Comparison of ENCODE assay signal across 16 mouse cellular contexts in genomic region chr11:120622805-120623204, GRCm38 (mm10). TPM values are rescaled to one million over a fixed set of nuclear protein-coding genes. Genes with fewer than 3 reads are reported as not detected.
"Had no signal": no experiment of that assay in that cellular context is flagged by ENCODE, and none has a peak within 500 bp of the region (broad histone marks: within the 10 kb centered on the region; RNA-seq: fewer than 3 reads in every experiment).

No protein-coding gene starts in this region.

- DNase-seq: kidney, adult 18-20 months; kidney, postnatal 10 days; kidney, postnatal 4 days; left cerebral cortex, postnatal 4 days; lung, adult 18-20 months; right cerebral cortex, postnatal 14 days; thymus, adult 2 months; thymus, postnatal 25 days had no signal

- H3K27me3 ChIP-seq: intestine, embryonic 15.5 days; limb, embryonic 15.5 days; stomach, embryonic 15.5 days had no signal

- H3K27ac ChIP-seq: intestine, embryonic 15.5 days; layer of hippocampus, adult 2 months; limb, embryonic 15.5 days; stomach, embryonic 15.5 days had no signal

- H3K9ac ChIP-seq: intestine, embryonic 15.5 days; limb, embryonic 15.5 days; stomach, embryonic 15.5 days had no signal

- H3K4me2 ChIP-seq: limb, embryonic 15.5 days; midbrain, embryonic 11.5 days had no signal

- H3K9me3 ChIP-seq: intestine, embryonic 15.5 days; limb, embryonic 15.5 days; stomach, embryonic 15.5 days had no signal

- ATAC-seq: intestine, embryonic 15.5 days; midbrain, embryonic 16.5 days had no signal

- H3K4me3 ChIP-seq: intestine, embryonic 15.5 days; layer of hippocampus, adult 2 months; limb, embryonic 15.5 days; stomach, embryonic 15.5 days had no signal

RNA-seq across cellular contexts. Expression of gene Npb, which starts 14.5 kb away (rescaled TPM):
- total RNA-seq: left cerebral cortex, postnatal 10 days had no signal
- polyA plus RNA-seq: midbrain, embryonic 16.5 days; neural tube, embryonic 14.5 days had no signal
